Mouse (Mus musculus) T-helper 17 cell (primary cell): ENCODE results near the gene Cacna1a.

Experiments used
- in situ Hi-C, 2 experiments: fragments of 300-600 bp; cut with MboI, MseI; formaldehyde crosslinking; loops; 1 replicate in 1 of 2; 2 replicates in 1 of 2; pipeline ENCODE4 v1.15.1; 2025; ENCODE audit warnings: high pct_unique_total_duplicates in 2 of 2

Cacna1a gene

DNA sequence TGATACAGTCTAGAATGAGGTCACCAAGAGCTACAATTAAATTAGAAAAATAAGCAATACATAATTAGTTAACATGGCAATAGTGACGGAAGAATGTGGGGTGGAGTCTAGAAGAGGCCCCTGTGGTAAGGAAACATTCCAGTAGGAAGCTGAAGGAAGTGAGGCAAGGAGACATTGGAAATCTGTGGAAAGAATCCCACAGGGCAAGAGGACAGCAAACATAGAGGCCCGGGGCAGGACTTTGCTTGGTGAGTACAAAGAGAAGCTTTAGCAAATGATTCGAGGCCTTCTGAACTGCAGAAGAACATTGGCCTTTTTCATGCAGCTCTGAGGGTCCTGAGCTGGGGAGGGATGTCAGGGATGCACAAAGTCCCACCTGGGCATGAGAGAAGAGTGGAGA is at the start of gene Cacna1a:
TSS of gene Cacna1a (plus strand) at position 166 of the 400 bp plus-strand sequence.
- in situ Hi-C loops, result no loop called here

DNA sequence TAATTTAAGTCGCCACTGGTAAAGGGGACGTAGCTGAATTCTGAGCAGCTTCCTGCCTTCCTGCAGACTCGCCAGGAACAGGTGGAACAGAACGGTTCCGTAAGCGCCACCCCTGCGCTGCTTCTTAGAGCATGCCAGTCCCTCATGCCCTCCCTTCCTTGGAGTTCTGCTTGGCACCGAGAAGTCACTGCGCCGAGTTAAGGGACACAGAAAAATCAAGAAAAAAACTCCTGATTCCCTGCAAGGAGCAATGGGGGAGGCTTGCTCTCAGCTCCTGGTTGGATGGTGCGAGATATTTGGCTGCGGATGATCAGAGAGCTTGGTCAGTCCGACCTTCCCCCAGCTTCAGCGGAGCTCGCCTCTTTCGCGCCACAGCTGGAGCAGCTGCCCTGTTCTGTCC is 49.7 kb upstream of the Cacna1a start:
- in situ Hi-C loops, result no loop called here

DNA sequence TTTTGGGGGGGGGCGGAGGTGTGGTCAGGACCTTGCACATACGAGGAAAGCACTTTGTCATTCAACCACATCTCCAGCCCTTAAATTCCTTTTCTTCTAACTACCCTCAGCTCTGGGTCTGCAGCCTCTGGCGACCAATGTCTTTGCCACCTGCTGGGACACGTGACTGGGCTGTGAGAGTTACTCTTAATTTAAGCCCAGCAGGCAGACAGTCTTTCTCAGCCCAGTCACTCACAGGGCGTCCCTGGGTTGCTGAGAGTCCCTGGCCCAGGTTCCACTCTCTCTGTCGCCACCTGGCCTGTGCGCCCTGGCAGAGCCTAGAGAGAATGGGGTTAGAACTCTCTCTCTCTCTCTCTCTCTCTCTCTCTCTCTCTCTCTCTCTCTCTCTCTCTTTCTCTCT is 48.9 kb upstream of the Cacna1a start:
- in situ Hi-C loops, result no loop called here

DNA sequence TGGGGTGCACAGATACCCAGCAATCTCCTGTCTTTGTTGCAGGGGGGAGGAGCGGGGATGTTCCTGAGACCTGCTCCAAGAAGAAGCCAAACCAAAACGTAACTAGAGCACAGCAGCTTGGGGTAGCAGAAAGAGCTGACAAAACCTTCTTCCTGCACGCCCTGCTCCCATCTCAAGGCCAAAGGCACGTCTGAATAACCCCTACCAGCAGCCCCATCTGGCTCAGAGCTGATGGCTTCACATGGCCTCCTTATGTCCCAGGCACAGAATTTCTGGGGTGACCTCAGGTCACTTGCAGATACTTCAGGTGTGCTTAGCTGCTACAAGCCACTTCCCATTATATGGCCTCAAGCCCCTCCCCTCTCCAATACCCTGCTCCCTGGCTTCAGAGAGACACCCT is 48.4 kb upstream of the Cacna1a start:
- in situ Hi-C loops, result loop anchor here in 1 of 2 experiments (10.0 kb wide), 1 partner anchor 325 kb away; the partner anchor contains the start of gene 2210011C24Rik

DNA sequence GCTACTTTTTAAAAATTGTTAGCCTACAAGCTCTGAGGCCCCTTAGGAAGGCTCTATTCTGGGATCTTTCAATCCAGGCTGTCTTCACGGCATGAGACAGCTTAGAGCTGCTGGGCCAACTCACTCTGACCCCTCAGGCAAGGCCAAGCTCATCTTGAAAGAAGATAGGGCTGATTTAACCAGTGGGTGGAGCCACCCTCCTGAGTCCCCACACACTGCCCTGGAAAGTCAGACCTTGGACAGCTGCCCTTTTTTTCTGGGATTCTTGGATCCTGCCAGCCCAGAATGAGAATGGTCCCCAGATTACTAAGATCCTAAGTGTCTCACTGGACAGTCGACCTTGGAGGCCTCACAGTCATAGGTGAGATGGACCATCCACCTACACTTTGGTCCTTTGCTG is 47.6 kb upstream of the Cacna1a start:
- in situ Hi-C loops, result loop anchor here in 1 of 2 experiments (10.0 kb wide), 1 partner anchor 326 kb away; the partner anchor contains the start of gene 2210011C24Rik

DNA sequence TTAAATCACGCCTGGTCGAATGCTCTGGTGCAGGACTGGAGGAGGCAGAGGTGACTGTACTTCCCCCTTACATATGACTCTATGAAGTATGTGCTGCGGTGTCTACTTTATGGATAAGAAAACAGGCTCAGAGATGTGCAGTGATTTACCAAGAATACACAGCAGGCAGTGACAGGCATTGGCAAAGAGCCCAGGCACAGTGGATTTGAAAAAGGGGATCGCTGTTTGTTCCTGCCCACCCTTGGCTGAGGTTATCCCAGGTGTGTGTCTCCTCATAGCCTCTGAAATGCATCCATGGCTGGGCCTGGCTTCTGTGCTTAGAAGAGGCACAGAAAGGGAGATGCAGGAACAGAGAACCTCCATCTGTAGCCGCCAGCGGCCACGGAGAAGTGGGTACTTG is 42.7 kb upstream of the Cacna1a start:
- in situ Hi-C loops, result loop anchor here in 1 of 2 experiments (10.0 kb wide), 1 partner anchor 331 kb away; the partner anchor contains the start of gene 2210011C24Rik

DNA sequence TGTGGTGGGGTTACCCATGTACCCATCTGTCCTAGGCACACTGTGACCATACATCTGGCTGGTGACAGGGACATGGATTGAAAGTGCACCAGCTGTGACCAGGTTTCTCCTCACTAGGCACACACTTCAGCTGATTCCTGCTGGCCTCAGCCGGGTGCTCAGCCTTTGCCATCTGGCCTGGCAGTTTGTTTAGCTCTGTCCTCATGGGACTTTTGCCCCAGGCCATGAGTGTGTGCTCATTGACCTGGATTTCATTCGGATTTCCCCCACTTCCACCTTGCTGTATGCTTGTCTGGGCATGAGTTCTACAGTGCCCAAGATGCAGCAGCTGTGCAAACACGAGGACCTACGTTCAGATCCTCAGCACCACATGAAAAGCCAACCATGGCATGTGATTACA is 41.8 kb upstream of the Cacna1a start:
- in situ Hi-C loops, result loop anchor here in 1 of 2 experiments (10.0 kb wide), 1 partner anchor 332 kb away; the partner anchor contains the start of gene 2210011C24Rik

DNA sequence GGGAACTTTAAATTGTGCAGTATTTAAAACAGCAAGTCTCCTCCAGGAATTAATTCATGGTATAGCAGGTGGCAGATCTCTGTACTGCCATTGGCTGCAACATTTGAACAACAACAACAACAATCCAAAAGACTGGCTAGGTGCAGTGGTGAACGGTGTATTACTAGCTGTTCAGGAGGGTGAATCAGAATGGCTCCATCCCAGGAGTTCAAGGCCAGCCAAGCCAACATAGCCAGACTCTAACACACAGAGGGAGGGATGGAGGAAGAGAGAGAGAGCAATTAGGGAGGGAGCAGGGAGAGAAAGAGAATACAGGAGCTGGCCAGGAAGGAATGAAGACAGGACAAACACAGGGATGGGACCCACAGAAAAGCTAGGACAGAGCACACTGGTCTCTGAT is 38.7 kb upstream of the Cacna1a start:
- in situ Hi-C loops, result loop anchor here in 1 of 2 experiments (10.0 kb wide), 1 partner anchor 335 kb away; the partner anchor contains the start of gene 2210011C24Rik

DNA sequence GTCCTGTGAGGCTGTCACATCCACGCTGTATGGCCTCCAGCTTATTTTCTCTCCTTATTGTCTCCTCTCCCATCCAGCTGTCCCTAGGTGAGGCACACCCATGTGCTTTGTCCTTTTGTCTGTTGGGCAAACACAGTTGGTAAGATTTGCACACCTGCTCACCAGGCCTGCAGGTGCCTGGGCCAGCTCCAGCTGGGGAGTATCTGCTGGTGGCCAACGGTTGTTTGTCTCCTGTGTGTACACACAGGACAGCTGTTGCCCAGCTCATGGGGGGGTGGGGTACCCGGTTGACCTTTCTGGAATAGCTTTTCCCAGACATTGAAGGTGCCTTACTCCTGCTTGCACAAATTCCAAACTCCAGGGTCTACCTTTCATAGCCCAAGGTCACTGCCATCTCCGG is 37.3 kb upstream of the Cacna1a start:
- in situ Hi-C loops, result loop anchor here in 1 of 2 experiments (10.0 kb wide), 1 partner anchor 186 kb away; no protein-coding TSS in a partner anchor

DNA sequence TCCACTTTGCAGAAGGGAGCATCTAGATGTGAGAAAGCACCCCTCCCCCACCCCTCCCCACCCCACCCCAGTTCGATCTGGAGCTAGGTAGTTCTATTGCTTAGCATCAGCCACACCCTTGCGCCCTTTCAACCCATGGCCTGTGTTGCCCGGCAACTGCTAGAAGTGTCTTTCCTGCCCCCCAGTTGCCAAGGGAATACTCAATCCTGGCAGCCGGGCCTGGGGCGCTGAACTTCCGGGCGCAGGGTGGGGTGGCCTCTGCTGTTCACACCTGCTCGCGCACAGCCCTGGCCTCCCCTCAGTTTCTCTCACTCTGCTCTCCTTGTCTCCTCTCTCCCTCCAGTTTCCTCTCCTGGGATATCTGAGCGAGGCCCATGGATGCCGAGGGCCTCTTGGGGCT is 31.8 kb upstream of the Cacna1a start:
- in situ Hi-C loops, result loop anchor here in 1 of 2 experiments (10.0 kb wide), 1 partner anchor 192 kb away; no protein-coding TSS in a partner anchor

DNA sequence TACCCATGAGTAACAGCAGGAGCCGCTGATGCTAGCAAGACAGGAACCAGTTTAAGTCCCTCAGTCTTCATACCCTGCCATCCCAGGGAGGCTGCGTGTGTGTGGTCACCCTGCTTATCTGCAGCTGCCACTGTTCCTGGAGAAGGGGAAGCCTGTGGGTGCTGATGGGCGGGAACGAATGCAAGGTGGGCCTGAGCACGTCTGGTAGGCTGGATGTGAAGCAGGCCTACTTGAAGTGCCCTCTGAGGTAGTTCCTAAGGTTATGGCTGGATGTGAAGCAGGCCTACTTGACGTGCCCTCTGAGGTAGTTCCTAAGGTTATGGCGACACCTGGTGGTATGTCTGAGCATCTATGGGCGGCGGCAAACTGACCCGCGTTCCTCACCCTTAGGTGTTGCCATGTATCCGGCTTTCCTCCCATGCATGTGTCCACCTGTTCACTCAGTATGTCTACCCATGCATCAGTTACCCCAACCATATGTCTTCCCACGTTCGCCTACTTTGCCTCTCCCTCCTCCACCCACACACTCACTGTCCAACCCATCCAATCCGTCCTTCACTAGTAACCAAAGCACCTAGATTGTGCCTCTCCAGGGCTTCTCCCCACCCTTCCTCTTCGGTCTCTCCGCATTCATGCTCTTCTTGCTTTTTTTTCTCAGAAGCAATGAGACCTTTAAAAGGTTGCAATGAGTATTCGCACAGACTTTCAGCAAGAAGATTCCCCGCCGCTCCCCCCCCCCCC is 30.4 kb upstream of the Cacna1a start:
- in situ Hi-C loops, result loop anchor here in 1 of 2 experiments (10.0 kb wide), 1 partner anchor 193 kb away; no protein-coding TSS in a partner anchor

DNA sequence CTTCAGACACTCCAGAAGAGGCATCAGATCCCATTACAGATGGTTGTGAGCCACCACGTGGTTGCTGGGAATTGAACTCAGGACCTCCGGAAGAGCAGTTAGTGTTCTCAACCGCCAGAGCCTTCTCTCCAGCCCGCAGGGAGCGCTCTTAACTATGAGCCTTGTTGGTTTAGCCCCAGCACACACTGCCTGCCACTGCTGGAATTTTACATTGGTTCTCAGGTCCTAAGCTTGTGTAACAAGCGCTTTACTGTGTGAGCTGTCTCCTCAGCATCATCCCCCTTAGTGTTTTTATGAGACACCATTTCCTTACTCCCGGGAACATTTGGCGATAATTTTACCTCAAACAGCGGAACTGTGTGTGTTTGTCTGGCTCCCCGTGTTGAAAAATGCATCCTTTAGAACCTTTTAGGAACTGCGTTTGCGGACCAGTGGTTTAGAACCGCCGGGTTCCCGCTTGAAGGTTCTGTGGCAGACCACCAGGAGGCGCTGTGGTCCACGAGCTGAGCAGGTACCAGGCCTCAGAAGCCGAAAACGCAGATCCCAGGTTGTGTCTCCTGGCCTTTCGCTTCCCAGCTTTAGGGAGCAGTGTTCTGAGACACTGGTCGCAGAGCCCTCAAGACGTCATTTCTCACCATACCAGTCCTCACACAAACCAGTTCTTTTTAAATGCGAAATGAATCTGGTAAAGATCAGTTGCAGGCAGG is 24.7 kb upstream of the Cacna1a start:
- in situ Hi-C loops, result loop anchor here (5.0 kb wide), 4 partner anchors 71 to 189 kb away; no protein-coding TSS in a partner anchor

DNA sequence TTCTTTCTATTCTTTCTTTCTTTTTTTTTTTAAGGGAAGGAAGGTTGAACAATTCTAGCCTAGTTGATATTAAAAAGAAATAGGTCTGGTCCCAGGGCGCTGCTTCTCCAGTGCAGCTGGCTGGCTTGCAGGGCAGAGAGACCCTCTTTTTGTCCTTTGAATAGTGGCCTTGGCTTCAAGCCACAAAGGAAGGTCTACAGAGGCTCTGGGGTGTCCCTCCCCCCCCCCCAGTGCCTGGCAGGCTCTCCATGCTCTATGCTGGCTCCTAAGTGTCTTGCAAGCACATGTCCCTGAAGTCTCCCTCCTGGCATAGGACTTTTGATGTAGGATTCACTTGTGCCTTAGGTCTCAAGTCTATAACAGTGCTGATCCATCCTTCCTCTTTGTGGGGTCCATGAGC is 23.0 kb upstream of the Cacna1a start:
- in situ Hi-C loops, result no loop called here

DNA sequence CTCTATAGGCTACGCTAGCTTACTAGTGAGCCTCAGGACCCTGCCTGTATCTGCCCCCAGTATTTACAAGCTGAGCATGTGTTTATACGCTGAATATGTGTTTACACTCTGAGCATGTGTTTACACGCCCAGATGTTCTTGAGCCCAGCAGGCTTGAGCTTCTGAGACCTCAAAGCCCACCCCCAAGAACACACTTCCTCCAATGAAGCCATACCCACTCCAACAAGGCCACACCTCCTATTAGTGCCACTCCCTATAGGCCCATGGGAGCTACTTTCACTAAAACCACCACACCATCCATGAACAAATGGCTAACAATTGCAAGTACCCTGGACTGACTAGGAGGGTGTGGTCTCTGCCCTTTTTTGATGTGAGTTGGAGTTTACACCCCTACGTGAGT is 17.3 kb upstream of the Cacna1a start:
- in situ Hi-C loops, result no loop called here

DNA sequence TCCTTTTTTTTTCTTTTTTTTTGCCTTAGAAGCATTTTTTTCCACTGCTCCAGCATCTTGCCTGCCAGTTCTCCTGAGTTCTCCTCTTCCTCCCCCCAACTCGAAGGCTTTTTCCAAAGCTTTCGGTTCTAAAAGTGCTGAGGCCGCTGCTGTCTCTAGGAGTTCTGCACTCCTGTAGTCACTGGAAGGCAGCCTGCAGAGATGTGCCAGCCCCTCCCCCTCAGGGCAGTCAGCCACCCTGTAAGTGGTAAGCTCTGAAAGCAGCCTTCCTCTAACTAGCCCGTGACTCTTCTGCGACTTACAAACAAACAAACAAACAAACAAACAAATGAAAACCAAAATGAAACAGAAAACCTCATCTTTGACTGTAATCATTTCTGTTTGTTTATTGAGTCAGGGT is 13.2 kb upstream of the Cacna1a start:
- in situ Hi-C loops, result no loop called here

DNA sequence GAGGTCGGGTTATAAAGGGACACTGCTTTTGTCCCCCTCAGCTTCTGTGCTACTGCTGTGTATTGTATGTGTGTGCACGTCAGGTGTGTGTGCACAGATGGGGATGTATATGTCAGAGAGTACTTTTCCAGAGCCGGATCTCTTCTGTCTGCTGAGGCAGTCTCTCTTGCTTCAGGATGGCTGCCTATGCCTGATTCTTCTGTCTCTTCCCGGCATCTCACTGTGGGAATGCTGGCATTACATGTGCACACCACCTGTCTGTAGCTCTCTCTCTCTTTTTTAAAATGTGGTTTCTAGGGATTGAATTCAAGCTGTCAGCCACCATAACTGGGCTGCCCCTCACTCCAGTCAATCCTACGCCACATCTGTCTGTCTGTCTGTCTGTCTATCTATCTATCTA is 12.4 kb upstream of the Cacna1a start:
- in situ Hi-C loops, result no loop called here

DNA sequence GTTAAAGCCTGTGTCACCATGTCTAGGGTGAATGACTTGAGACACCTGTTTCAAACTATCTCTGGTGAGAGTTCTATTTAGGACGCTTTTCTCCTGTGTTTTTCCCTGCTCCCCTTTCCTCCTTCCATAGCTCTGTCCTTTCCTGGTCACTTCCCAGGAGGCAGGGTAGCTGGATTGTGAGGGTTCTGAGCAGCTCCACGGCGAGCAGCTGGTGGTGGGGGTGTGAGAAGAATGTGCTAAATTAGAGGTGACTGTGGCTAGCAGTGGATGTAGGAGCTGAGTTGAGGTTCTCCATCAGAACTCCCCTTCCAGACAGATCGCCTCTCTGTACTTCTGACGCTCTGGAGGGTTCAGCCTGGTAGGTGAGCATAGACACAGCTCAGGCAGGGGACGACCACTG is 11.7 kb upstream of the Cacna1a start:
- in situ Hi-C loops, result no loop called here

DNA sequence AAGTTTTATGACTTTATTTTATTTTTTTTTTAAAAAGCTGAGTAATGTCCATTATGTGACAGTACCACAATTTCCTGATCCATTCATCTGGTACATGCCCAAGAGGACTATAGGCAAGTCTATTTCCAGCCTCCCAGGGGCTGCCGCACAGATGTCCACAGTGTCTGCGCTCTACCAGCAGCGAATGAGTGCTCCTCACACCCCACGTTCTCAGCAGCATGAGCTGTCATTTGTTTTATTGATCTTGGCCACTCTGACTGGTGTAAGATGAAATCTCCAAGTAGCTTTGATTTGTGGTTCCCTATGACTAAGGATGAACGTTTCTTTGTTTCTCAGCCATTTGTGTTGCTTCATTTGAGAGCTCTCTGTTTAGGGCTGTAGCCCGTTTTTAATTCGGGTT is 6.6 kb upstream of the Cacna1a start:
- in situ Hi-C loops, result no loop called here

DNA sequence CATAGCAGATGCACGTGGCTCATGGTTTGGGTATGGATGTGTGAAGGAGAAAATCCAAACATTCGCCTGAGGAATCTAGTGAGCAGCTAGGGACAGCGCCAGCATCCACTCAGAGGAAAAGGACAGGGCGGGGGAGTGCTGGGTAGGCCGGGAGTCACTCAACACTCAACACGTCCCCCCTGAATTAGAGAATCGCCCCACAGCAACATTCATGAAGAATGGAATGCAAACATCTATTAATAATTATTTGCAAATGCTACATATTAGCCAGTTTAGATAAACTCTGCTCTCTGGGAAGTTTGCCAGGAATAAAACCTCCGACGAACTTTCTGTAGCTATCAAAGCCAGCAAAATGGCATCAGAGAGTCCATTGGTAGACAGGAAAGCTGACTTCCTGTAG is 533 bp downstream of the Cacna1a start:
- in situ Hi-C loops, result no loop called here

DNA sequence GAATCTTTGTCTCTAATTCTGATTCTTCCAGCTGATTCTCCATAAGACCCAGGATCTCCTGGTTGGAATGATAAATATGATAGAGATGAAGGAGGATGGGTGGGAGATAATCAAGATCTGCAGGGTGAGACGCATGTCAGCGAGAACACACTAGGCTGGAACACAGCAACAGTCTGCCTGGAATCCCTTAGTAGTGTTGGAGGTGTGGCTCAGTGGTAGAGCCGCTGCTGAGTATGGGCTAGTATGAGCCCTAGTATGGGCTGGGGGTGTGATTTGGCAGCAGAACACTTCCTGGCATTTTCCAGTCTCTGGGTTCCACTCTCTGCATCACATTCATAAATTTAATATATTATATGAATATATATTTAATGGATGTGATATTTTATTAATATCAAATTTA is 933 bp downstream of the Cacna1a start:
- in situ Hi-C loops, result no loop called here

DNA sequence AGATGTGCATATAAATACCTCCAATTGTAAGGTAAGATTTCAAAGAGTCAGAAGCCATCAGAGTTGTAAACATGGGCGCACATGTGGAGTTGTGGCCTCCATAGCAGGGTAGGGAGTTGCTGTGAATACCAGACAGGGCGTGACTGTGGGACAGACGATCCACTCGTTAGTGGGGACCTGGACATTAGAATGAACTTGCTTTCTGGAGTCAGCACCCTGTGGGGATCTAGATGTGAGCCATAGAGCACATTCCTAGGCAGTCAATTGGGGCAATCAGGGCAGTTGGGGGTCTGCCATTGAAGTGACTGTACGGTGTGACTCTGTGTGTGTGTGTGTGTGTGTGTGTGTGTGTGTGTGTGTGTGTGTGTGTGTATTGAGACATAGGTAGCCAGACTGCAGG is 3.4 kb downstream of the Cacna1a start:
- in situ Hi-C loops, result no loop called here

DNA sequence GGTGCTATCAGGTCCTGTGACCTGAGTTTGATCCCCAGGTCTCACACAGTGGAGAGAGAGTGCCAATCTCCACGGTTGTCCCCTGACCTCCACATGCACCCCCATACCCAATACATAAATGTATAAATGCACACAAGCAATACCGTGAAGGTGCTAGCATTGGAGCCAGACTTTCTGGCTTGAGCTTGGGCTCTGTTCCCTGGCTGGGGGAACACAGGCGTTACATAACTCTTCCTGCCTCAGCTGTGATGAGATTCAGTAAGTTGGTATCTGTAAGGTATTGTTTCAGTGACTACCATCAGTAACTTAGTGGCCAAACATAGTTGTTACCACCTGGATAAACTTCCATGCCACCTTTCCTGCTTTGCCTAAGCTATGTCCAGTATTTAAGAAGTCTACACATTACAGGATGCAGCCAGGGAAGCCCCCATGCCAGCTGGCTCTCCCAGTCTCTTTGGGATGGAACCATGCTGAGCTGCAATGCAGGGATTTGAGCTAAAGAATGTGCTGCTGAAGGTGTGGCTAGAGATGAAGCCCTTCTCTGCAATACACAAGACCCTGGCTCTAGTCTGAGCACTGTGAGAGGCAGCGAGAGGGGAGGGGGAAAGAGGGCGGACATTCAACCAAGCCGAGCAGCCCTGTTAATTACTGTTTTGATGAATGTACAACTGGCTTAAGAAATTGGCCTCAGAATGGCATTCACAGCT is 7.7 kb downstream of the Cacna1a start:
- in situ Hi-C loops, result no loop called here
